Mouse (Mus musculus) stomach, embryonic 14.5 days (tissue): Measurements from ENCODE around the gene Aak1. TPM values are rescaled to one million over a fixed set of nuclear protein-coding genes. Genes with fewer than 3 reads are reported as not detected.

Experiments used
- ATAC-seq: fragments of 200-750 bp; cut with Nextera tagmentation; 2 replicates; pipeline ENCODE4 v1.8.0; 2017; ENCODE audit warnings: low read depth, moderate TSS enrichment; ENCODE audit not compliant: insufficient number of reproducible peaks, insufficient read depth, low FRiP score
- H3K27ac ChIP-seq: fragments of 300-500 bp; sonication (generic); 2 replicates; pipeline ENCODE4 v1.5.1; 2014; ENCODE audit warnings: mild to moderate bottlenecking, low read length, moderate library complexity, mixed read lengths
- H3K27me3 ChIP-seq: fragments of 300-500 bp; sonication (generic); 2 replicates; pipeline ENCODE4 v1.6.1; 2014; ENCODE audit warnings: low read length, control low read depth, mixed read lengths; ENCODE audit not compliant: control insufficient read depth, insufficient read depth
- H3K36me3 ChIP-seq: fragments of 300-500 bp; sonication (generic); 2 replicates; pipeline ENCODE4 v1.6.1; 2014; ENCODE audit warnings: mild to moderate bottlenecking, control low read depth, low read length, moderate library complexity, mixed read lengths; ENCODE audit not compliant: control insufficient read depth, insufficient read depth
- H3K4me1 ChIP-seq: fragments of 300-500 bp; sonication (generic); 2 replicates; pipeline ENCODE4 v1.6.1; 2014; ENCODE audit warnings: low read length, control low read depth, mixed read lengths; ENCODE audit not compliant: control insufficient read depth, insufficient read depth
- H3K4me2 ChIP-seq: fragments of 300-500 bp; sonication (generic); replicated peaks from 2 replicates; pipeline ENCODE4 v1.6.1; 2014; ENCODE audit warnings: low read depth, low read length, control low read depth
- H3K4me3 ChIP-seq: fragments of 300-500 bp; sonication (generic); 2 replicates; pipeline ENCODE4 v1.5.1; 2014; ENCODE audit warnings: low read depth, low read length, control low read depth
- H3K9ac ChIP-seq: fragments of 300-500 bp; sonication (generic); replicated peaks from 2 replicates; pipeline ENCODE4 v1.6.1; 2014; ENCODE audit warnings: low read depth, mild to moderate bottlenecking, control low read depth, low read length, moderate library complexity, mixed read lengths
- H3K9me3 ChIP-seq: fragments of 300-500 bp; sonication (generic); 2 replicates; pipeline ENCODE4 v1.6.1; 2016; ENCODE audit warnings: low read depth, low read length, control low read depth; ENCODE audit not compliant: control insufficient read depth
- WGBS: fragments of 180-500 bp; shearing (Covaris S2); extraction: QIAGEN DNeasy Blood & Tissue Kit; methylation state at CpG from one replicate; pipeline ENCODE4 v1.1.7; 2014; 5-methylcytosine and 5-hydroxymethylcytosine counted together
- polyA plus RNA-seq: library from polyadenylated mRNA; unstranded; fragments of >200 nt; fragmentation: Nextera tagmentation; extraction: Ambion mirVana; gene quantifications from 2 replicates; pipeline ENCODE4 v1.2.1, GENCODE M21; 2014

Aak1 gene
- polyA plus RNA-seq, 1 experiment from 2014 or later: 28.6 TPM

GRCm38 (mm10) chr6:86955741-86956140, 106.4 kb downstream of the Aak1 start:
- no peak overlapping the region for H3K27ac ChIP-seq
- H3K27me3 ChIP-seq: no peaks in the 10 kb centered on the region
- ATAC-seq: no peak
- H3K4me3 ChIP-seq: no peak overlapping the region
- WGBS: 82% methylated on average over 3 of the region's 3 CpGs
- no peaks in the 10 kb centered on the region for H3K9me3 ChIP-seq
- H3K36me3 ChIP-seq: peaks cover 41% of the 10 kb centered on the region
- no peak overlapping the region for H3K4me2 ChIP-seq
- H3K4me1 ChIP-seq: no peaks in the 10 kb centered on the region
- H3K9ac ChIP-seq: no peak overlapping the region

GRCm38 (mm10) chr6:86956206-86956605, 106.9 kb downstream of the Aak1 start:
- Histone ChIP-seq H3K27ac (no peak overlapping the region), H3K36me3 (peaks cover 43% of the 10 kb centered on the region), H3K4me2 (no peak overlapping the region), H3K9ac (no peak overlapping the region), H3K4me3 (no peak overlapping the region), H3K9me3 (no peaks in the 10 kb centered on the region), H3K4me1 (no peaks in the 10 kb centered on the region), H3K27me3 (no peaks in the 10 kb centered on the region)
- ATAC-seq: no peak

- WGBS: 94% methylated on average over 1 of the region's 1 CpGs
- H3K9ac ChIP-seq: no peak overlapping the region
- no peak overlapping the region for H3K4me2 ChIP-seq
- no peaks in the 10 kb centered on the region for H3K4me1 ChIP-seq
- no peaks in the 10 kb centered on the region for H3K27me3 ChIP-seq
- H3K36me3 ChIP-seq: peaks cover 32% of the 10 kb centered on the region
- no peak overlapping the region for H3K4me3 ChIP-seq
- H3K9me3 ChIP-seq: no peaks in the 10 kb centered on the region
- ATAC-seq: no peak
- H3K27ac ChIP-seq: no peak overlapping the region
Measured at GRCm38 (mm10) chr6:86959006-86959405, 109.7 kb downstream of the Aak1 start.

GRCm38 (mm10) chr6:86963987-86964685, 114.8 kb downstream of the Aak1 start:
- no peak for ATAC-seq
- Histone ChIP-seq H3K27ac (no peak overlapping the region), H3K4me3 (no peak overlapping the region), H3K27me3 (no peaks in the 10 kb centered on the region), H3K4me1 (no peaks in the 10 kb centered on the region), H3K4me2 (no peak overlapping the region), H3K9me3 (no peaks in the 10 kb centered on the region), H3K9ac (no peak overlapping the region), H3K36me3 (peaks cover 44% of the 10 kb centered on the region)
- 87% methylated on average over 7 of the region's 7 CpGs for WGBS

GRCm38 (mm10) chr6:86967166-86967565, 117.8 kb downstream of the Aak1 start:
- WGBS: 80% methylated on average over 2 of the region's 2 CpGs
- Histone ChIP-seq H3K4me1 (no peaks in the 10 kb centered on the region), H3K36me3 (peaks cover 39% of the 10 kb centered on the region), H3K27me3 (no peaks in the 10 kb centered on the region), H3K27ac (no peak overlapping the region), H3K9me3 (no peaks in the 10 kb centered on the region), H3K4me2 (no peak overlapping the region), H3K9ac (no peak overlapping the region), H3K4me3 (no peak overlapping the region)
- ATAC-seq: no peak

DNA sequence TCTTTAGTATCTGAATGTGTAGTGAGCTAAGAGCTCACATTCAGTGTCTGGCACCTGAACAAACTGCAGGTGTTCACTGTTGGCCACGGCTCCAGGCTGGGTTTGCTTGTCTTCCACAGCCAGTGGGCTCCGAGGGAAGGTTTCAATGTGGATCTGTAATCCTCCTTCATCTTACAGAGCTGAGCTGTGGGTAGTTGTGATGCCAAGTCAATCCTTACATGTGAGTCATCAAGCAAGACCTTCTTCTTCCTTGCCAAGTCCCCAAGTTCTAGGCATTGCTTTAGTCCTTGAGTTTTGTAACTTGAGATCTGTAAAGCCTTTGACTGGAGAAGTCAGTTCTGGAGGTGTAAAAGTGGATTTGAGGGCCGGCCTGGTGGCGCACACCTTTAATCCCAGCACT, 124.6 kb downstream of the Aak1 start:
- no peak for ATAC-seq
- no peaks in the 10 kb centered on the region for H3K4me1 ChIP-seq
- no peaks in the 10 kb centered on the region for H3K9me3 ChIP-seq
- WGBS: 96% methylated on average over 4 of the region's 4 CpGs
- no peak overlapping the region for H3K4me3 ChIP-seq
- H3K4me2 ChIP-seq: no peak overlapping the region
- no peaks in the 10 kb centered on the region for H3K27me3 ChIP-seq
- peaks cover 21% of the 10 kb centered on the region for H3K36me3 ChIP-seq
- H3K27ac ChIP-seq: no peak overlapping the region
- no peak overlapping the region for H3K9ac ChIP-seq

DNA sequence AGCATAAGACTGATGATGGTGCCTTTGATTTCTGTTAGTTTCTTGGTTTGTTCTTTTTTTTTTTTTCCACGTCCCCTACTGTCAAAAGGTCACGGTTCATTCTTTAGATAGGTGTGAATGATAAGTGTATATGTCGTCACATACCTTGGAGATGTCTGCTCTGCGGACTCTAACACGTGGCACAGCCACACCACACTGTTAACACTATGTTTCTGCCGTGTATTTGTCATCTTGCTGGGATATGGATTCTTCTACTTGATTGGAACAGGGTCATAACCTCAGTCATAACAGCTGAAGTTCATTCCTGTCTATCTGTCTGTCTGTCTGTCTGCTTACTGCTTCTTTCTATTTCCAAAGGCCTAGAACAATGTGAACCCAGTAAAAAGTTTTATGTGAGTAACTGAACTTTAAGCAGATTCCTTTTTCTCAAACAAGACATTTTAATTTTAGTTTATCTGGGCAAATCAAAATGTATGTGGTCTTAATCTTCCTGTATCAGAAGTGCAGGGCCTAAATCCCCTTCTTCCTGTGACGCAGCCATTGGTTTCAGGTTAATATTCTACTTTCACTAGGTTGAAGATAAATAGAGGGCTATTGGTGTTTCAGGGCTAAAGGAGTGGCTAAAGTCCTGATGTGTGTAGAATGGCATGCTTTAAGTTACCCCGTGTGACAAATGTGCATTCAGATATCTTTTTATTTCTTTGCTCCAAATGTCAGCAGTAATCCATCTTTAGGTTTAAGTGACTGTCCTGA, 129.0 kb downstream of the Aak1 start:
- WGBS: 64% methylated on average over 8 of the region's 8 CpGs
- ATAC-seq: no peak
- Histone ChIP-seq H3K27me3 (no peaks in the 10 kb centered on the region), H3K4me3 (no peak overlapping the region), H3K36me3 (peaks cover 11% of the 10 kb centered on the region; the same call in 1 of the 2 replicates), H3K9ac (no peak overlapping the region), H3K4me1 (no peaks in the 10 kb centered on the region), H3K27ac (no peak overlapping the region), H3K4me2 (no peak overlapping the region), H3K9me3 (no peaks in the 10 kb centered on the region)

- no peak for ATAC-seq
- H3K27ac ChIP-seq: no peak overlapping the region
- H3K27me3 ChIP-seq: no peaks in the 10 kb centered on the region
- H3K36me3 ChIP-seq: peaks cover 10% of the 10 kb centered on the region; the same call in 1 of the 2 replicates
- H3K4me3 ChIP-seq: no peak overlapping the region
- H3K9me3 ChIP-seq: no peaks in the 10 kb centered on the region
- H3K4me2 ChIP-seq: no peak overlapping the region
- H3K9ac ChIP-seq: no peak overlapping the region
- no peaks in the 10 kb centered on the region for H3K4me1 ChIP-seq
- WGBS: 41% methylated on average over 6 of the region's 6 CpGs
Measured at GRCm38 (mm10) chr6:86978909-86979265, 129.6 kb downstream of the Aak1 start.
